Mouse (Mus musculus): Measurements from ENCODE around the gene Med12l. TPM values are rescaled to one million over a fixed set of nuclear protein-coding genes. Genes with fewer than 3 reads are reported as not detected.

Gene Med12l
- polyA plus RNA-seq, 1 experiment from 2014 or later: 3.9 TPM

- peaks cover 8% of the 10 kb centered on the region for H3K4me1 ChIP-seq (replicated peaks)
- 78% methylated on average over 4 of the region's 4 CpGs for WGBS
- H3K27me3 ChIP-seq: no peaks in the 10 kb centered on the region
- H3K36me3 ChIP-seq: no peaks in the 10 kb centered on the region
- H3K4me2 ChIP-seq: peak overlapping the region; percentile 68
- H3K4me3 ChIP-seq: peak overlapping the region; percentile 72
- H3K27ac ChIP-seq: no peak overlapping the region
- H3K9me3 ChIP-seq: no peaks in the 10 kb centered on the region
- no peak overlapping the region for H3K9ac ChIP-seq
- no peak for ATAC-seq (ENCODE audit: low FRiP score)
Measured at GRCm38 (mm10) chr3:59343026-59343425, 337.4 kb downstream of the Med12l start.

GRCm38 (mm10) chr3:59344065-59344905, 338.7 kb downstream of the Med12l start, which contains the start of gene Igsf10:
Gene Igsf10 (minus strand): TSS chr3:59344394.
- peak within 1 kb of the TSS; percentile 73 for H3K27ac ChIP-seq
- H3K4me3 ChIP-seq: peak within 1 kb of the TSS; percentile 72
- H3K4me1 ChIP-seq (replicated peaks): peaks cover 8% of the 10 kb centered on the region
- 3% methylated on average over 23 of the region's 23 CpGs for WGBS
- H3K4me2 ChIP-seq: peak within 1 kb of the TSS; percentile 68
- no peaks in the 10 kb centered on the region for H3K27me3 ChIP-seq
- peak; percentile 98 for ATAC-seq (ENCODE audit: low FRiP score)
- H3K9me3 ChIP-seq: no peaks in the 10 kb centered on the region
- H3K9ac ChIP-seq: peak within 1 kb of the TSS; percentile 81
- H3K36me3 ChIP-seq: no peaks in the 10 kb centered on the region

GRCm38 (mm10) chr3:59351768-59352167, 346.1 kb downstream of the Med12l start:
- H3K9ac ChIP-seq: no peak overlapping the region
- no peaks in the 10 kb centered on the region for H3K27me3 ChIP-seq
- no peak overlapping the region for H3K27ac ChIP-seq
- H3K4me1 ChIP-seq (replicated peaks): no peaks in the 10 kb centered on the region
- no peak overlapping the region for H3K4me3 ChIP-seq
- no peak overlapping the region for H3K4me2 ChIP-seq
- no peaks in the 10 kb centered on the region for H3K9me3 ChIP-seq
- H3K36me3 ChIP-seq: no peaks in the 10 kb centered on the region
- ATAC-seq (ENCODE audit: low FRiP score): no peak

- Histone ChIP-seq H3K27ac (no peak overlapping the region), H3K9ac (no peak overlapping the region), H3K4me3 (no peak overlapping the region), H3K4me2 (no peak overlapping the region), H3K27me3 (no peaks in the 10 kb centered on the region), H3K36me3 (no peaks in the 10 kb centered on the region), H3K4me1 (replicated peaks) (no peaks in the 10 kb centered on the region), H3K9me3 (no peaks in the 10 kb centered on the region)
- no peak for ATAC-seq (ENCODE audit: low FRiP score)
- 90% methylated on average over 3 of the region's 3 CpGs for WGBS
Measured at GRCm38 (mm10) chr3:59354156-59354555, 348.5 kb downstream of the Med12l start.

GRCm38 (mm10) chr3:59360102-59360501, 354.5 kb downstream of the Med12l start:
- no peaks in the 10 kb centered on the region for H3K27me3 ChIP-seq
- ATAC-seq (ENCODE audit: low FRiP score): no peak

GRCm38 (mm10) chr3:59361895-59362294, 356.3 kb downstream of the Med12l start:
- ATAC-seq (ENCODE audit: low FRiP score): no peak
- H3K9ac ChIP-seq: no peak overlapping the region
- H3K36me3 ChIP-seq: no peaks in the 10 kb centered on the region
- H3K4me2 ChIP-seq: no peak overlapping the region
- no peaks in the 10 kb centered on the region for H3K27me3 ChIP-seq
- no peaks in the 10 kb centered on the region for H3K9me3 ChIP-seq
- H3K27ac ChIP-seq: no peak overlapping the region
- 87% methylated on average over 1 of the region's 1 CpGs for WGBS
- no peak overlapping the region for H3K4me3 ChIP-seq
- H3K4me1 ChIP-seq (replicated peaks): no peaks in the 10 kb centered on the region

More at GRCm38 (mm10) chr3:59360102-59360501, 354.5 kb downstream of the Med12l start:
- no peak overlapping the region for H3K4me3 ChIP-seq
- H3K36me3 ChIP-seq: no peaks in the 10 kb centered on the region
- H3K9ac ChIP-seq: no peak overlapping the region
- H3K9me3 ChIP-seq: no peaks in the 10 kb centered on the region
- no peak overlapping the region for H3K4me2 ChIP-seq
- H3K27ac ChIP-seq: no peak overlapping the region
- no peaks in the 10 kb centered on the region for H3K4me1 ChIP-seq (replicated peaks)

Other genes starting within 250 kb of the Med12l start
- not detected in 2 replicates for gene Mindy4b-ps, start 183.5 kb upstream of the Med12l start, polyA plus RNA-seq (2015; fragmentation: Nextera tagmentation; extraction: Ambion mirVana)
- gene Clrn1, start 120.5 kb upstream of the Med12l start, polyA plus RNA-seq (2015; fragmentation: Nextera tagmentation; extraction: Ambion mirVana): 3.2 and 4.7 TPM in 2 replicates
- gene Gpr171, start 96.0 kb downstream of the Med12l start, polyA plus RNA-seq (2015; fragmentation: Nextera tagmentation; extraction: Ambion mirVana): 0.92 and 1.4 TPM in 2 replicates
- 3.0 and 3.8 TPM in 2 replicates for gene P2ry14, start 147.8 kb downstream of the Med12l start, polyA plus RNA-seq (2015; fragmentation: Nextera tagmentation; extraction: Ambion mirVana)
- gene Gpr87, start 189.3 kb downstream of the Med12l start, polyA plus RNA-seq (2015; fragmentation: Nextera tagmentation; extraction: Ambion mirVana): 0.29 TPM in 1 of 2 replicates, not detected in the other
- 1.2 and 1.7 TPM in 2 replicates for gene P2ry13, start 205.1 kb downstream of the Med12l start, polyA plus RNA-seq (2015; fragmentation: Nextera tagmentation; extraction: Ambion mirVana)